Mouse (Mus musculus) intestine, embryonic 15.5 days (tissue): Measurements from ENCODE around the gene Amigo3. TPM values are rescaled to one million over a fixed set of nuclear protein-coding genes. Genes with fewer than 3 reads are reported as not detected.

Experiments
- ATAC-seq: fragments of 200-750 bp; cut with Nextera tagmentation; 2 replicates; pipeline ENCODE4 v1.8.0; 2017; ENCODE audit warnings: moderate TSS enrichment, moderate library complexity
- H3K27ac ChIP-seq: fragments of 300-500 bp; sonication (generic); 2 replicates; pipeline ENCODE4 v1.5.1; 2015; ENCODE audit warnings: mild to moderate bottlenecking, inconsistent platforms
- H3K27me3 ChIP-seq: fragments of 300-500 bp; sonication (generic); replicated peaks from 2 replicates; pipeline ENCODE4 v1.6.1; 2015; ENCODE audit warnings: inconsistent platforms
- H3K36me3 ChIP-seq: fragments of 300-500 bp; sonication (generic); 2 replicates; pipeline ENCODE4 v1.6.1; 2015; ENCODE audit warnings: inconsistent platforms
- H3K4me1 ChIP-seq: fragments of 300-500 bp; sonication (generic); replicated peaks from 2 replicates; pipeline ENCODE4 v1.6.1; 2015; ENCODE audit warnings: inconsistent platforms
- H3K4me2 ChIP-seq: fragments of 300-500 bp; sonication (generic); replicated peaks from 2 replicates; pipeline ENCODE4 v1.6.1; 2015; ENCODE audit warnings: mild to moderate bottlenecking, inconsistent platforms
- H3K4me3 ChIP-seq: fragments of 300-500 bp; sonication (generic); replicated peaks from 2 replicates; pipeline ENCODE4 v1.5.1; 2015; ENCODE audit warnings: inconsistent platforms
- H3K9ac ChIP-seq: fragments of 300-500 bp; sonication (generic); 2 replicates; pipeline ENCODE4 v1.6.1; 2015; ENCODE audit warnings: inconsistent platforms
- H3K9me3 ChIP-seq: fragments of 300-500 bp; sonication (generic); 2 replicates; pipeline ENCODE4 v1.6.1; 2016; ENCODE audit warnings: inconsistent platforms
- WGBS: fragments of 180-500 bp; shearing (Covaris S2); methylation state at CpG from one replicate; pipeline ENCODE4 v1.1.7; 2015; 5-methylcytosine and 5-hydroxymethylcytosine counted together
- polyA plus RNA-seq: library from polyadenylated mRNA; unstranded; fragments of >200 nt; fragmentation: Nextera tagmentation; extraction: Ambion mirVana; gene quantifications from 2 replicates; pipeline ENCODE4 v1.2.1, GENCODE M21; 2015

Gene Amigo3
- polyA plus RNA-seq, 1 experiment from 2014 or later: 3.2 TPM

GRCm38 (mm10) chr9:108071801-108072200 lies 18.8 kb downstream of the Amigo3 start:
- no peaks in the 10 kb centered on the region for H3K36me3 ChIP-seq
- H3K4me2 ChIP-seq: no peak overlapping the region
- no peaks in the 10 kb centered on the region for H3K27me3 ChIP-seq
- no peak overlapping the region for H3K27ac ChIP-seq
- H3K9ac ChIP-seq: no peak overlapping the region
- peaks cover 10% of the 10 kb centered on the region for H3K4me1 ChIP-seq
- 64% methylated on average over 4 of the region's 4 CpGs for WGBS
- H3K4me3 ChIP-seq: no peak overlapping the region
- ATAC-seq: 0 out of 2 replicates have a peak, but pooled peaks have one; percentile 43
- no peaks in the 10 kb centered on the region for H3K9me3 ChIP-seq

GRCm38 (mm10) chr9:108072481-108072924 lies 19.5 kb downstream of the Amigo3 start:
- H3K27ac ChIP-seq: peak overlapping the region; percentile 33; the same call in 1 of the 2 replicates
- H3K4me1 ChIP-seq: peaks cover 10% of the 10 kb centered on the region
- 61% methylated on average over 9 of the region's 9 CpGs for WGBS
- H3K36me3 ChIP-seq: no peaks in the 10 kb centered on the region
- ATAC-seq: no peak
- H3K9ac ChIP-seq: no peak overlapping the region
- H3K27me3 ChIP-seq: no peaks in the 10 kb centered on the region
- H3K4me2 ChIP-seq: no peak overlapping the region
- H3K9me3 ChIP-seq: no peaks in the 10 kb centered on the region
- H3K4me3 ChIP-seq: no peak overlapping the region

GRCm38 (mm10) chr9:108073141-108073930 lies 20.4 kb downstream of the Amigo3 start:
- no peaks in the 10 kb centered on the region for H3K36me3 ChIP-seq
- no peaks in the 10 kb centered on the region for H3K27me3 ChIP-seq
- H3K4me1 ChIP-seq: peaks cover 12% of the 10 kb centered on the region
- no peak overlapping the region for H3K4me3 ChIP-seq
- no peak overlapping the region for H3K4me2 ChIP-seq
- no peak for ATAC-seq
- WGBS: 59% methylated on average over 7 of the region's 7 CpGs
- no peaks in the 10 kb centered on the region for H3K9me3 ChIP-seq
- H3K9ac ChIP-seq: no peak overlapping the region
- no peak overlapping the region for H3K27ac ChIP-seq

GRCm38 (mm10) chr9:108080168-108080567 lies 27.2 kb downstream of the Amigo3 start, which contains the start of gene Mst1:
Gene Mst1, plus strand, starts transcription at chr9:108080436.
- ATAC-seq: peak; percentile 51; the same call in 1 of the 2 replicates
- H3K4me3 ChIP-seq: peak within 1 kb of the TSS; percentile 87
- peaks cover 21% of the 10 kb centered on the region for H3K4me1 ChIP-seq
- peaks cover 6% of the 10 kb centered on the region; the same call in 1 of the 2 replicates for H3K36me3 ChIP-seq
- peaks cover 26% of the 10 kb centered on the region for H3K27me3 ChIP-seq
- no peaks in the 10 kb centered on the region for H3K9me3 ChIP-seq
- H3K4me2 ChIP-seq: peak within 1 kb of the TSS; percentile 89
- no peak within 1 kb of the TSS for H3K27ac ChIP-seq
- H3K9ac ChIP-seq: peak within 1 kb of the TSS; percentile 97
- 80% methylated on average over 5 of the region's 5 CpGs for whole genome bisulfite sequencing

GRCm38 (mm10) chr9:108082549-108082948 lies 29.6 kb downstream of the Amigo3 start:
- peaks cover 26% of the 10 kb centered on the region for H3K27me3 ChIP-seq
- H3K4me3 ChIP-seq: peak overlapping the region; percentile 11; the same call in 1 of the 2 replicates
- peak; percentile 19; the same call in 1 of the 2 replicates for ATAC-seq
- H3K4me2 ChIP-seq: peak overlapping the region; percentile 48
- peaks cover 22% of the 10 kb centered on the region for H3K36me3 ChIP-seq
- peaks cover 21% of the 10 kb centered on the region for H3K4me1 ChIP-seq
- no peak overlapping the region for H3K27ac ChIP-seq
- WGBS: 4% methylated on average over 19 of the region's 19 CpGs
- no peak overlapping the region; the same call in 1 of the 2 replicates for H3K9ac ChIP-seq
- no peaks in the 10 kb centered on the region for H3K9me3 ChIP-seq

- H3K27ac ChIP-seq: no peak within 1 kb of the TSS
- no peaks in the 10 kb centered on the region for H3K9me3 ChIP-seq
- H3K36me3 ChIP-seq: peaks cover 24% of the 10 kb centered on the region
- H3K4me1 ChIP-seq: peaks cover 19% of the 10 kb centered on the region
- peak within 1 kb of the TSS; percentile 48 for H3K4me2 ChIP-seq
- WGBS: 34% methylated on average over 12 of the region's 12 CpGs
- H3K27me3 ChIP-seq: peaks cover 26% of the 10 kb centered on the region
- peak within 1 kb of the TSS; percentile 11; the same call in 1 of the 2 replicates for H3K4me3 ChIP-seq
- ATAC-seq: 0 out of 2 replicates have a peak, but pooled peaks have one; percentile 16
- no peak within 1 kb of the TSS; the same call in 1 of the 2 replicates for H3K9ac ChIP-seq
These were observed 30.1 kb downstream of the Amigo3 start, which contains the start of gene Rnf123 for GRCm38 (mm10) chr9:108082988-108083431. Gene Rnf123, minus strand, starts transcription at chr9:108083346.

- no peak overlapping the region for H3K27ac ChIP-seq
- H3K4me2 ChIP-seq: 0 out of 2 replicates have a peak overlapping the region, but pooled peaks have one; percentile 48
- H3K27me3 ChIP-seq: peaks cover 26% of the 10 kb centered on the region
- no peak for ATAC-seq
- H3K4me1 ChIP-seq: peaks cover 13% of the 10 kb centered on the region
- no peaks in the 10 kb centered on the region for H3K9me3 ChIP-seq
- no peak overlapping the region for H3K9ac ChIP-seq
- no peak overlapping the region for H3K4me3 ChIP-seq
- peaks cover 24% of the 10 kb centered on the region for H3K36me3 ChIP-seq
- WGBS: 68% methylated on average over 6 of the region's 6 CpGs
These were observed 30.6 kb downstream of the Amigo3 start for GRCm38 (mm10) chr9:108083561-108083960.

GRCm38 (mm10) chr9:108085261-108085660 lies 32.3 kb downstream of the Amigo3 start:
- no peak for ATAC-seq
- Histone ChIP-seq H3K4me3 (no peak overlapping the region), H3K4me2 (no peak overlapping the region), H3K9me3 (no peaks in the 10 kb centered on the region), H3K27ac (no peak overlapping the region), H3K27me3 (peaks cover 26% of the 10 kb centered on the region), H3K36me3 (peaks cover 33% of the 10 kb centered on the region), H3K9ac (no peak overlapping the region), H3K4me1 (peaks cover 7% of the 10 kb centered on the region; the same call in 1 of the 2 replicates)
- 87% methylated on average over 4 of the region's 4 CpGs for WGBS

GRCm38 (mm10) chr9:108090611-108091120 lies 37.7 kb downstream of the Amigo3 start:
- Histone ChIP-seq H3K36me3 (peaks cover 36% of the 10 kb centered on the region), H3K27ac (no peak overlapping the region), H3K4me3 (no peak overlapping the region), H3K4me1 (peaks cover 13% of the 10 kb centered on the region; the same call in 1 of the 2 replicates), H3K4me2 (no peak overlapping the region), H3K9me3 (no peaks in the 10 kb centered on the region), H3K9ac (no peak overlapping the region), H3K27me3 (no peaks in the 10 kb centered on the region)
- ATAC-seq: no peak
- WGBS: 97% methylated on average over 7 of the region's 7 CpGs

- Histone ChIP-seq H3K27me3 (no peaks in the 10 kb centered on the region), H3K4me1 (peaks cover 23% of the 10 kb centered on the region), H3K9me3 (no peaks in the 10 kb centered on the region), H3K4me3 (peak overlapping the region; percentile 82), H3K4me2 (peak overlapping the region; percentile 97), H3K27ac (no peak overlapping the region), H3K9ac (peak overlapping the region; percentile 90), H3K36me3 (peaks cover 22% of the 10 kb centered on the region)
- no peak for ATAC-seq
- 71% methylated on average over 10 of the region's 10 CpGs for WGBS
These were observed 40.6 kb downstream of the Amigo3 start for GRCm38 (mm10) chr9:108093586-108093985.

- no peaks in the 10 kb centered on the region for H3K9me3 ChIP-seq
- under 1% methylated on average over 52 of the region's 52 CpGs for WGBS
- no peaks in the 10 kb centered on the region for H3K27me3 ChIP-seq
- H3K36me3 ChIP-seq: peaks cover 20% of the 10 kb centered on the region
- H3K4me1 ChIP-seq: peaks cover 24% of the 10 kb centered on the region
- peak within 1 kb of the TSS; percentile 97 for H3K4me2 ChIP-seq
- peak within 1 kb of the TSS; percentile 90 for H3K9ac ChIP-seq
- H3K4me3 ChIP-seq: peak within 1 kb of the TSS; percentile 82
- H3K27ac ChIP-seq: peak within 1 kb of the TSS; percentile 86
- peak; percentile 96 for ATAC-seq
These were observed 41.4 kb downstream of the Amigo3 start, which contains the start of gene Apeh for GRCm38 (mm10) chr9:108094184-108094941. Gene Apeh, minus strand, starts transcription at chr9:108094606.
